Mouse (Mus musculus) gastrocnemius, adult 18-20 months (tissue): Measurements from ENCODE around the gene Large2. TPM values are rescaled to one million over a fixed set of nuclear protein-coding genes. Genes with fewer than 3 reads are reported as not detected.

ENCODE experiments used
- DNase-seq: peaks from one replicate; pipeline ENCODE4 v3.0.0; 2021; ENCODE audit warnings: low spot score
- microRNA-seq: library from miRNA; unstranded; fragments of <30 nt; microRNA quantifications from one replicate; pipeline ENCODE4 v1.2.0, GENCODE M21; 2021
- total RNA-seq, 2 experiments: library from RNA; stranded (reverse); gene quantifications; 2 replicates each; pipeline ENCODE4 v1.2.3; 2021

Gene Large2
- total RNA-seq, 2 experiments from 2014 or later, result 0.57 TPM; not detected in 1

- peak; percentile 33 for DNase-seq
Measured at GRCm38 (mm10) chr2:92330840-92331239, 43.8 kb downstream of the Large2 start.

GRCm38 (mm10) chr2:92328206-92328605 lies 46.5 kb downstream of the Large2 start:
- DNase-seq, result no peak

- DNase-seq, result no peak
Measured at GRCm38 (mm10) chr2:92327601-92328000, 47.1 kb downstream of the Large2 start.

- no peak for DNase-seq
Measured at GRCm38 (mm10) chr2:92326221-92326620, 48.4 kb downstream of the Large2 start.

- no peak for DNase-seq
Measured at GRCm38 (mm10) chr2:92325676-92326075, 49.0 kb downstream of the Large2 start.

- DNase-seq, result no peak
Measured at GRCm38 (mm10) chr2:92322669-92323068, 52.0 kb downstream of the Large2 start.

- DNase-seq, result no peak
Measured at GRCm38 (mm10) chr2:92317228-92317627, 57.4 kb downstream of the Large2 start.

- no peak for DNase-seq
Measured at GRCm38 (mm10) chr2:92316652-92317051, 58.0 kb downstream of the Large2 start.

Small RNAs within 50 kb of the gene (microRNA-seq; reads per million reads assigned to microRNA genes)
- gene Mir7000, result not detected

Other genes with a start within 250 kb of the Large2 start
- 10 to 100 TPM; 18.6 to 20.0 TPM for gene Pex16, start 193 bp downstream of the Large2 start, total RNA-seq
- under 1 TPM; 0.66 to 0.73 TPM for gene 1700029I15Rik, start 7.7 kb upstream of the Large2 start, total RNA-seq
- 1 to 10 TPM; 2.8 to 2.9 TPM for gene Mapk8ip1, start 26.4 kb upstream of the Large2 start, total RNA-seq
- gene Cry2, start 59.2 kb upstream of the Large2 start, total RNA-seq, result 10 to 100 TPM; 18.5 to 21.2 TPM
- 1 to 10 TPM; 4.3 to 6.0 TPM for gene Slc35c1, start 85.7 kb upstream of the Large2 start, total RNA-seq
- gene Chst1, start 224.8 kb upstream of the Large2 start, total RNA-seq, result 1 to 10 TPM in 1 of 2 experiments, under 1 TPM in 1; 0.80 to 1.9 TPM